Mouse (Mus musculus): Measurements from ENCODE around the gene Acot4. TPM values are rescaled to one million over a fixed set of nuclear protein-coding genes. Genes with fewer than 3 reads are reported as not detected.
"Not testable (repeated sequence)": the region's sequence is repeated elsewhere in the genome, so short reads cannot be mapped to it uniquely, and the experiment has no call there.

Gene Acot4
- total RNA-seq, 1 experiment: 0.04 TPM

GRCm38 (mm10) chr12:84067752-84068151 is 29.6 kb downstream of the Acot4 start:
- Histone ChIP-seq H3K4me1 (ENCODE audit: control insufficient read depth in 2 of 2, insufficient read depth in 2 of 2, low read length in 2 of 2, poor library complexity in 1 of 2) (no peaks in the 10 kb centered on the region), H3K36me3 (ENCODE audit: control insufficient read depth, insufficient read depth, low read length, poor library complexity, severe bottlenecking) (no peaks in the 10 kb centered on the region), H3K9me3 (ENCODE audit: control insufficient read depth, insufficient read depth, low read depth, low read length) (no peaks in the 10 kb centered on the region), H3K27ac (ENCODE audit: insufficient read depth, low read depth, low read length, poor library complexity, severe bottlenecking) (no peak overlapping the region), H3K4me3 (ENCODE audit: insufficient read depth in 1 of 2, low read depth in 1 of 2, low read length in 2 of 2, poor library complexity in 1 of 2, severe bottlenecking in 1 of 2) (no peak overlapping the region), H3K9ac (ENCODE audit: insufficient read depth, low read depth, low read length, poor library complexity, severe bottlenecking) (no peak overlapping the region)
- DNase-seq (ENCODE audit: low read depth, low spot score): no peak
- TF ChIP-seq MAFK (IDR thresholded peaks at IDR 0.05; ENCODE audit: insufficient read depth, low read depth, low read length) (no peak), CHD2 (IDR thresholded peaks at IDR 0.05; ENCODE audit: low read depth, low read length) (no peak), ZNF384 (IDR thresholded peaks at IDR 0.05; ENCODE audit: low read depth, low read length) (no peak), ZC3H11A (IDR thresholded peaks at IDR 0.05; ENCODE audit: borderline replicate concordance, low read depth, low read length) (no peak), HCFC1 (IDR thresholded peaks at IDR 0.05; ENCODE audit: borderline replicate concordance, insufficient read depth, low read length) (no peak)
- in situ Hi-C loops (cut with MboI; ENCODE audit: low sequenced_read_pairs in 2 of 2, unreplicated experiment in 2 of 2): no loop called here

GRCm38 (mm10) chr12:84068296-84068695 is 30.1 kb downstream of the Acot4 start:
- no peak for TF ChIP-seq MAFK (IDR thresholded peaks at IDR 0.05; ENCODE audit: insufficient read depth, low read depth, low read length)
- no peak for TF ChIP-seq ZNF384 (IDR thresholded peaks at IDR 0.05; ENCODE audit: low read depth, low read length)
- TF ChIP-seq ZC3H11A (IDR thresholded peaks at IDR 0.05; ENCODE audit: borderline replicate concordance, low read depth, low read length): no peak
- TF ChIP-seq HCFC1 (IDR thresholded peaks at IDR 0.05; ENCODE audit: borderline replicate concordance, insufficient read depth, low read length): no peak
- in situ Hi-C loops (cut with MboI; ENCODE audit: low sequenced_read_pairs in 2 of 2, unreplicated experiment in 2 of 2): no loop called here

GRCm38 (mm10) chr12:84068986-84069385 is 30.8 kb downstream of the Acot4 start, which contains the start of gene Acot5:
Acot5 (plus strand) TSS chr12:84069325.
- no peak for DNase-seq (ENCODE audit: low read depth, low spot score)
- TF ChIP-seq MAFK (IDR thresholded peaks at IDR 0.05; ENCODE audit: insufficient read depth, low read depth, low read length): no peak
- no peak for TF ChIP-seq ZNF384 (IDR thresholded peaks at IDR 0.05; ENCODE audit: low read depth, low read length)
- no peak for TF ChIP-seq CHD2 (IDR thresholded peaks at IDR 0.05; ENCODE audit: low read depth, low read length)
- TF ChIP-seq ZC3H11A (IDR thresholded peaks at IDR 0.05; ENCODE audit: borderline replicate concordance, low read depth, low read length): no peak
- no peak for TF ChIP-seq HCFC1 (IDR thresholded peaks at IDR 0.05; ENCODE audit: borderline replicate concordance, insufficient read depth, low read length)
- peak within 1 kb of the TSS; percentile 36; the same call in 1 of the 2 replicates for H3K9ac ChIP-seq (ENCODE audit: insufficient read depth, low read depth, low read length, poor library complexity, severe bottlenecking)
- H3K27ac ChIP-seq (ENCODE audit: insufficient read depth, low read depth, low read length, poor library complexity, severe bottlenecking): no peak within 1 kb of the TSS
- no peaks in the 10 kb centered on the region for H3K36me3 ChIP-seq (ENCODE audit: control insufficient read depth, insufficient read depth, low read length, poor library complexity, severe bottlenecking)
- in situ Hi-C loops (cut with MboI; ENCODE audit: low sequenced_read_pairs in 2 of 2, unreplicated experiment in 2 of 2): no loop called here
- H3K4me3 ChIP-seq (ENCODE audit: insufficient read depth in 1 of 2, low read depth in 1 of 2, low read length in 2 of 2, poor library complexity in 1 of 2, severe bottlenecking in 1 of 2): peak within 1 kb of the TSS; percentile 49 to 67; a peak in 3 of 4 replicates
- no peaks in the 10 kb centered on the region for H3K4me1 ChIP-seq (ENCODE audit: control insufficient read depth in 2 of 2, insufficient read depth in 2 of 2, low read length in 2 of 2, poor library complexity in 1 of 2)
- H3K9me3 ChIP-seq (ENCODE audit: control insufficient read depth, insufficient read depth, low read depth, low read length): no peaks in the 10 kb centered on the region

More at GRCm38 (mm10) chr12:84068296-84068695, 30.1 kb downstream of the Acot4 start:
- Histone ChIP-seq H3K36me3 (ENCODE audit: control insufficient read depth, insufficient read depth, low read length, poor library complexity, severe bottlenecking) (no peaks in the 10 kb centered on the region), H3K4me1 (ENCODE audit: control insufficient read depth in 2 of 2, insufficient read depth in 2 of 2, low read length in 2 of 2, poor library complexity in 1 of 2) (no peaks in the 10 kb centered on the region), H3K4me3 (ENCODE audit: insufficient read depth in 1 of 2, low read depth in 1 of 2, low read length in 2 of 2, poor library complexity in 1 of 2, severe bottlenecking in 1 of 2) (no peak overlapping the region), H3K9me3 (ENCODE audit: control insufficient read depth, insufficient read depth, low read depth, low read length) (no peaks in the 10 kb centered on the region), H3K27ac (ENCODE audit: insufficient read depth, low read depth, low read length, poor library complexity, severe bottlenecking) (no peak overlapping the region), H3K9ac (ENCODE audit: insufficient read depth, low read depth, low read length, poor library complexity, severe bottlenecking) (no peak overlapping the region)
- no peak for DNase-seq (ENCODE audit: low read depth, low spot score)

- DNase-seq (ENCODE audit: low read depth, low spot score): peak; percentile 13
- H3K9me3 ChIP-seq (ENCODE audit: control insufficient read depth, insufficient read depth, low read depth, low read length); in situ Hi-C loops (cut with MboI; ENCODE audit: low sequenced_read_pairs in 2 of 2, unreplicated experiment in 2 of 2); H3K4me1 ChIP-seq (ENCODE audit: control insufficient read depth in 2 of 2, insufficient read depth in 2 of 2, low read length in 2 of 2, poor library complexity in 1 of 2); H3K36me3 ChIP-seq (ENCODE audit: control insufficient read depth, insufficient read depth, low read length, poor library complexity, severe bottlenecking); H3K27ac ChIP-seq (ENCODE audit: insufficient read depth, low read depth, low read length, poor library complexity, severe bottlenecking): not testable (repeated sequence)
- Histone ChIP-seq H3K9ac (ENCODE audit: insufficient read depth, low read depth, low read length, poor library complexity, severe bottlenecking) (peak overlapping the region; percentile 36; the same call in 1 of the 2 replicates), H3K4me3 (ENCODE audit: insufficient read depth in 1 of 2, low read depth in 1 of 2, low read length in 2 of 2, poor library complexity in 1 of 2, severe bottlenecking in 1 of 2) (peak overlapping the region; percentile 49 to 67; a peak in 3 of 4 replicates)
Observed at GRCm38 (mm10) chr12:84069582-84069981, 31.4 kb downstream of the Acot4 start.

GRCm38 (mm10) chr12:84071696-84072095 is 33.5 kb downstream of the Acot4 start:
- Histone ChIP-seq H3K9me3 (ENCODE audit: control insufficient read depth, insufficient read depth, low read depth, low read length) (no peaks in the 10 kb centered on the region), H3K4me1 (ENCODE audit: control insufficient read depth in 2 of 2, insufficient read depth in 2 of 2, low read length in 2 of 2, poor library complexity in 1 of 2) (no peaks in the 10 kb centered on the region), H3K27ac (ENCODE audit: insufficient read depth, low read depth, low read length, poor library complexity, severe bottlenecking) (no peak overlapping the region), H3K9ac (ENCODE audit: insufficient read depth, low read depth, low read length, poor library complexity, severe bottlenecking) (no peak overlapping the region), H3K4me3 (ENCODE audit: insufficient read depth in 1 of 2, low read depth in 1 of 2, low read length in 2 of 2, poor library complexity in 1 of 2, severe bottlenecking in 1 of 2) (no peak overlapping the region), H3K36me3 (ENCODE audit: control insufficient read depth, insufficient read depth, low read length, poor library complexity, severe bottlenecking) (no peaks in the 10 kb centered on the region)
- in situ Hi-C loops (cut with MboI; ENCODE audit: low sequenced_read_pairs in 2 of 2, unreplicated experiment in 2 of 2): no loop called here
- TF ChIP-seq MAFK (IDR thresholded peaks at IDR 0.05; ENCODE audit: insufficient read depth, low read depth, low read length) (no peak), HCFC1 (IDR thresholded peaks at IDR 0.05; ENCODE audit: borderline replicate concordance, insufficient read depth, low read length) (no peak), ZNF384 (IDR thresholded peaks at IDR 0.05; ENCODE audit: low read depth, low read length) (no peak), CHD2 (IDR thresholded peaks at IDR 0.05; ENCODE audit: low read depth, low read length) (no peak), ZC3H11A (IDR thresholded peaks at IDR 0.05; ENCODE audit: borderline replicate concordance, low read depth, low read length) (no peak)
- DNase-seq (ENCODE audit: low read depth, low spot score): no peak
